Mouse (Mus musculus): ENCODE data around the gene Mphosph9.

DNA sequence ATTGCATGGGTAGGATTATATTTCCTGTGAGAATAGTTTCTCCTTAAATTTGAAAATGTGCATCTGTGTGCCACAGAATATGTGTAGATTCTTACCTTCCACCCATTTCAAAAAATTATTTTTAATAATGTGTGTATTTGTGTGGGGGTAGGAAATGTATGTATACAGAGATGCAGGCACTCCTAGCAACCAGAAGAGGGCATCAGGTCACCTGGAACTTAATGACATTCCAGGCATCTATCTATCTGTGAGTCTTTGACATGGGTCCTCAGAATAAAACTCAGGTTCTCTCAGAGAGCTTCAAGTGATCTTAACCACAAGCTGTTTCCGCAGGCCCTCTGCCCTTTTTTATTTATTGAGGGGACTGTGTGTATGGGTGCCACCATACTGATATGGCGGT is 31.9 kb upstream of the Mphosph9 start:
- peak; percentile 20; the same call in 1 of the 2 replicates for TF ChIP-seq CTCF (IDR thresholded peaks at IDR 0.05; ENCODE audit: low read depth, low read length)
- TF ChIP-seq POLR2A (IDR thresholded peaks at IDR 0.05; ENCODE audit: extremely low read depth, insufficient read depth, low read length), result no peak

Data from liver, adult 2 months (tissue).